Comparison of ENCODE assay signal across 20 mouse cellular contexts in genomic region chr5:123842221-123842934, GRCm38 (mm10). TPM values are rescaled to one million over a fixed set of nuclear protein-coding genes. Genes with fewer than 3 reads are reported as not detected.
"Had no signal": no experiment of that assay in that cellular context is flagged by ENCODE, and none has a peak within 500 bp of the region (broad histone marks: within the 10 kb centered on the region; RNA-seq: fewer than 3 reads in every experiment).

No protein-coding gene starts in this region.

- H3K4me2 ChIP-seq: limb, embryonic 12.5 days; limb, embryonic 15.5 days; liver, embryonic 13.5 days; midbrain, embryonic 13.5 days had no signal

- H3K36me3 ChIP-seq: limb, embryonic 12.5 days; limb, embryonic 15.5 days; liver, embryonic 13.5 days; midbrain, embryonic 13.5 days had no signal

- H3K9ac ChIP-seq: limb, embryonic 12.5 days; limb, embryonic 15.5 days; liver, embryonic 13.5 days; midbrain, embryonic 13.5 days had no signal

- ATAC-seq: midbrain, embryonic 13.5 days had no signal

- H3K4me1 ChIP-seq: limb, embryonic 12.5 days; liver, embryonic 13.5 days; midbrain, embryonic 13.5 days had no signal

- H3K27ac ChIP-seq: limb, embryonic 12.5 days; limb, embryonic 15.5 days; liver, embryonic 13.5 days; macrophage; midbrain, embryonic 13.5 days had no signal

- H3K27me3 ChIP-seq: limb, embryonic 12.5 days; limb, embryonic 15.5 days; midbrain, embryonic 13.5 days had no signal

- H3K9me3 ChIP-seq: limb, embryonic 12.5 days; limb, embryonic 15.5 days; liver, embryonic 13.5 days; midbrain, embryonic 13.5 days had no signal

- H3K4me3 ChIP-seq: limb, embryonic 12.5 days; limb, embryonic 15.5 days; liver, embryonic 13.5 days; midbrain, embryonic 13.5 days had no signal

- DNase-seq: kidney, adult 11 months; kidney, adult 8-10 months; kidney, postnatal 14 days; kidney, postnatal 4 days; left cerebral cortex, postnatal 4 days; liver, embryonic 13.5 days; lung, adult 2 months; lung, postnatal 14 days; thymus, adult 2 months; thymus, postnatal 14 days; thymus, postnatal 4 days had no signal

RNA-seq across cellular contexts. Expression of gene Hcar2, which starts 22.9 kb away (rescaled TPM):
- total RNA-seq: left cerebral cortex, postnatal 14 days; left cerebral cortex, postnatal 4 days; midbrain, postnatal 0 days had no signal
- polyA plus RNA-seq: kidney, embryonic 16.5 days; midbrain, embryonic 13.5 days; midbrain, postnatal 0 days; neural tube, embryonic 14.5 days had no signal

RNA-seq across cellular contexts. Expression of gene Hcar1, which starts 37.4 kb away (rescaled TPM):
- polyA plus RNA-seq: limb, embryonic 12.5 days; macrophage; neural tube, embryonic 11.5 days had no signal
